ENCODE assay signal across 9 mouse cellular contexts in the genomic region with DNA sequence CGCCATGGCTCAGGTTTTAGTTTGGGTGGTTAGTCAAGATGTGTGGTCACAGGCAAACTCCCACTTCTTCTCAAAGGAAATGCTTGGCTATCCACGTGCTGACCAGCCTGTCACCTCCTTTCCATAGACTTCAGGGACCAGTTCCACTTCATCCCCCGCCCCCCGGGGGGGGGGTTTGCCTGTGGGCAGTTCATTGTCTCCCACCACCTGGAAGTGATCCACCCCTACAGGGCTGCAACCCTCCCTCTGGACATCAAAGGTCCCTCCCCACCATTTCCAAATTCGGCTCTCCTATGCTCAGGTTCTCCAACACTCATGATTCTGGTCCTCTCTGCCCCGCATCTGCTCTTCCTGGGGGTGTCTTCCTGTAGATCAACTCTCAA. TPM values are rescaled to one million over a fixed set of nuclear protein-coding genes. Genes with fewer than 3 reads are reported as not detected.
DNase-seq lines count a peak whose midpoint lies in the region; ATAC-seq lines count a peak whose summit lies in the region.
"Had no signal": no experiment of that assay in that cellular context is flagged by ENCODE, and none has a peak within 500 bp of the region (broad histone marks: within the 10 kb centered on the region; RNA-seq: fewer than 3 reads in every experiment).

No protein-coding gene starts in this region.

- H3K36me3 ChIP-seq in heart, embryonic 12.5 days, result peaks cover 29% of the 10 kb centered on the region
- H3K36me3 ChIP-seq in heart, embryonic 15.5 days, result peaks cover 13% of the 10 kb centered on the region; the same call in 1 of the 2 replicates
- H3K36me3 ChIP-seq: G1E had no signal

- intact Hi-C loops in heart, postnatal 36 days (cut with DNase I), result no loop called here

- peaks cover 55% of the 10 kb centered on the region for H3K4me1 ChIP-seq in heart, embryonic 12.5 days (replicated peaks)
- H3K4me1 ChIP-seq in heart, embryonic 15.5 days (replicated peaks), result peaks cover 69% of the 10 kb centered on the region

- H3K4me2 ChIP-seq in heart, embryonic 12.5 days, result peak overlapping the region; percentile 76
- peak overlapping the region; percentile 85 for H3K4me2 ChIP-seq in heart, embryonic 15.5 days

- DNase-seq in heart, postnatal 36 days, result no peak
- peak; percentile 62 for DNase-seq in Muller cell, postnatal 12 days (ENCODE audit: inconsistent ontology term)
- DNase-seq in adrenal gland, postnatal 36 days, result no peak
- DNase-seq in right cerebral cortex, adult 18-20 months, result no peak
- no peak for DNase-seq in cerebellum, postnatal 4 days (ENCODE audit: low spot score in 2 of 2)

- peak overlapping the region; percentile 96 for H3K27ac ChIP-seq in heart, embryonic 12.5 days (ENCODE audit: poor library complexity, severe bottlenecking)
- H3K27ac ChIP-seq in heart, embryonic 15.5 days, result peak overlapping the region; percentile 92

- H3K4me3 ChIP-seq in heart, embryonic 12.5 days, result peak overlapping the region; percentile 70
- H3K4me3 ChIP-seq in heart, embryonic 15.5 days, result peak overlapping the region; percentile 66

- 1% methylated on average over 6 of the region's 6 CpGs for WGBS in heart, embryonic 12.5 days
- WGBS in heart, embryonic 15.5 days, result 4% methylated on average over 6 of the region's 6 CpGs

- 0 out of 2 replicates have a peak, but pooled peaks cover 4% of the 10 kb centered on the region for H3K9me3 ChIP-seq in heart, embryonic 12.5 days (replicated peaks)
- H3K9me3 ChIP-seq in heart, embryonic 15.5 days (replicated peaks), result no peaks in the 10 kb centered on the region
- H3K9me3 ChIP-seq: G1E had no signal

- ATAC-seq in heart, embryonic 12.5 days (ENCODE audit: insufficient number of reproducible peaks, low FRiP score), result peak; percentile 51
- ATAC-seq in heart, embryonic 15.5 days (replicated peaks; ENCODE audit: insufficient number of reproducible peaks, insufficient read depth, low FRiP score, low read depth), result peak; percentile 12; the same call in 1 of the 2 replicates
- peak; percentile 16; the same call in 1 of the 2 replicates for ATAC-seq in megakaryocyte, adult 5-6 weeks (ENCODE audit: poor library complexity, severe bottlenecking)

- H3K27me3 ChIP-seq in heart, embryonic 12.5 days (replicated peaks), result no peaks in the 10 kb centered on the region
- no peaks in the 10 kb centered on the region for H3K27me3 ChIP-seq in heart, embryonic 15.5 days

- H3K9ac ChIP-seq in heart, embryonic 12.5 days, result peak overlapping the region; percentile 88
- peak overlapping the region; percentile 69 for H3K9ac ChIP-seq in heart, embryonic 15.5 days

RNA-seq across cellular contexts. Expression of a gene that starts 33.7 kb away (rescaled TPM):
- polyA plus RNA-seq in heart, embryonic 12.5 days (2016; fragmentation: Nextera tagmentation; extraction: Ambion mirVana), result 203 and 205 TPM in 2 replicates
- total RNA-seq in heart, postnatal 36 days (2021), result 1,000 to 10,000 TPM; 1,415 to 1,925 TPM
- polyA plus RNA-seq in heart, embryonic 15.5 days (2015; fragmentation: Nextera tagmentation; extraction: Ambion mirVana), result 298 and 363 TPM in 2 replicates
- total RNA-seq in megakaryocyte, adult 5-6 weeks (2015), result 0.64 TPM in 1 of 2 replicates, not detected in the other
- total RNA-seq in megakaryocyte, adult 5-6 weeks (2017), result 1.0 and 1.4 TPM in 2 replicates
- total RNA-seq in adrenal gland, postnatal 36 days (2021), result 10 to 100 TPM; 25.4 to 27.6 TPM
- polyA plus RNA-seq: G1E had no signal

Comparison
In these comparisons a context has a peak if more than half of its experiments do, and no peak if none do; other contexts are left out.
1. RNA of a gene that starts 33.7 kb away (total RNA-seq): 1,415 to 1,925 TPM in heart, postnatal 36 days; 25.4 to 27.6 TPM in adrenal gland, postnatal 36 days and 0.64 to 1.4 TPM in megakaryocyte, adult 5-6 weeks; every median in the first group is over 10 times any median in the second.
2. Peak in every context shown above with its lines, with median percentiles within 50 percentile points of each other: ATAC-seq.